Mouse (Mus musculus) hindbrain, embryonic 10.5 days (tissue): ENCODE results near the gene Ifitm10. TPM values are rescaled to one million over a fixed set of nuclear protein-coding genes. Genes with fewer than 3 reads are reported as not detected.
"Not testable (repeated sequence)": the region's sequence is repeated elsewhere in the genome, so short reads cannot be mapped to it uniquely, and the experiment has no call there.

ENCODE experiments used
- DNase-seq: peaks from one replicate; pipeline ENCODE4 v3.0.0-alpha.2; 2017; ENCODE audit warnings: low spot score
- H3K27ac ChIP-seq: fragments of 300-500 bp; sonication (generic); 2 replicates; pipeline ENCODE4 v1.5.1; 2016; ENCODE audit warnings: mild to moderate bottlenecking, moderate library complexity
- H3K27me3 ChIP-seq: fragments of 300-500 bp; sonication (generic); 2 replicates; pipeline ENCODE4 v1.6.1; 2016; ENCODE audit warnings: mild to moderate bottlenecking; ENCODE audit not compliant: poor library complexity, insufficient read depth, severe bottlenecking
- H3K36me3 ChIP-seq: fragments of 300-500 bp; sonication (generic); 2 replicates; pipeline ENCODE4 v1.6.1; 2016; ENCODE audit warnings: mild to moderate bottlenecking, moderate library complexity
- H3K4me1 ChIP-seq: fragments of 300-500 bp; sonication (generic); replicated peaks from 2 replicates; pipeline ENCODE4 v1.6.1; 2016; ENCODE audit warnings: mild to moderate bottlenecking
- H3K4me3 ChIP-seq: fragments of 300-500 bp; sonication (generic); 2 replicates; pipeline ENCODE4 v1.5.1; 2016; ENCODE audit warnings: mild to moderate bottlenecking, moderate library complexity
- H3K9me3 ChIP-seq: fragments of 300-500 bp; sonication (generic); 2 replicates; pipeline ENCODE4 v1.6.1; 2016; ENCODE audit warnings: mild to moderate bottlenecking, moderate library complexity
- WGBS: fragments of 180-500 bp; shearing (Covaris S2); methylation state at CpG from one replicate; pipeline ENCODE4 v1.1.7; 2016; 5-methylcytosine and 5-hydroxymethylcytosine counted together
- polyA plus RNA-seq: library from polyadenylated mRNA; unstranded; fragments of >200 nt; fragmentation: Nextera tagmentation; extraction: Ambion mirVana; gene quantifications from 2 replicates; pipeline ENCODE4 v1.2.1, GENCODE M21; 2016

Gene Ifitm10
- polyA plus RNA-seq, 1 experiment from 2014 or later, result 0.63 TPM

DNA sequence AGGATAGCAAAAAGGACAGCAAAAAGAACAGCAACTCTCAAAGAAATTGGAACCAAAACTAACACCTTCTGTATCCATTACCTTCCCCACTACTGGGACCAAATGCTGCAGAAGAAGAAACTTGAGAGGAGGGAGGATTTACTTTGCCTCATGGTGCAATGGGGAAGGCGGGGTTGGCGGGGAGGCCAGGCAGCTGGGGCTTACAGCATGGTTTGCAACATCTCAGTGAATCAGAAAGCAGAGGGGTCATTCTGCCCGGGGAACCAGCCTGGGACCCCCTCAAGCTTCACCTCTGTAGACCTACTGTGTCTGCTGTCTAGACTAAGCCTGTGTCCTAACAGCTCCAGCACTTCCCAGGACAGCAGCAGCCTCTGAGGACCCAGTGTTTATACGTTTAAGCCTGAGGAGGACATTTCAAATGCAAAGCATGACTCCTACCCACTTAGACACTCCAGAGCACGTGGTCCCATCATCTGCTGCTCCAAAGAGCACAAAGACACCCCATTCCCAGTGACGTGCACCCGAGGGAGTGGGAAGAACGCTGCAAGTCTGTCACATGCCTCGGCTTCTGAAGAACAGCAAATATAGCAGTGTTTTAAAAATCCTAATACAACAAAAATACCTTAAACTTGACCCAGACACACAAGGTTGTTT lies 24.1 kb downstream of the Ifitm10 start:
- 33% methylated on average over 9 of the region's 9 CpGs for WGBS
- no peak for DNase-seq

DNA sequence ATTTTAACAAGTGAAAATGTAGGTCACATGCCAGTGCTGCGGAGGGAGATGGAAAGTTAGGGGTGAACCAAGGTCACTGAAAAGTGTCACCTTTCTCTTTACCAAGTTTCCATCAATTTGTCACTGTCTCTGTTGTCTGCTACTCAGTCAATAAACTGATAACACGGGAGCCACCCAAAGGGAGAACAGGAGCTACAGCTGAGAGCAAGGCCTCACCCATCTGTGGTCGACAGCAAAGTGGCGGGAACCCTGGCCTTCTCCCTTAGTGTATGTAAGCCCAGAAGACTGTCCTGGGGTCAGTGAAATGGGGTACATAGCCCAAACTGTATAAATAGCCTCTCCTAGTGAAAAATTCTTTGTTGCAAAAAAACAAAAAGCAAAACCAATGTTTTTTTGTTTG lies 26.0 kb downstream of the Ifitm10 start:
- no peaks in the 10 kb centered on the region for H3K27me3 ChIP-seq
- H3K9me3 ChIP-seq, result no peaks in the 10 kb centered on the region
- H3K4me1 ChIP-seq, result peaks cover 6% of the 10 kb centered on the region; the same call in 1 of the 2 replicates
- no peak for DNase-seq
- H3K4me3 ChIP-seq, result no peak overlapping the region
- H3K36me3 ChIP-seq, result no peaks in the 10 kb centered on the region
- no peak overlapping the region for H3K27ac ChIP-seq
- WGBS, result 80% methylated on average over 4 of the region's 4 CpGs

More for the DNA sequence above, 24.1 kb downstream of the Ifitm10 start:
- H3K4me3 ChIP-seq, result no peak overlapping the region
- H3K9me3 ChIP-seq, result no peaks in the 10 kb centered on the region
- H3K27me3 ChIP-seq, result no peaks in the 10 kb centered on the region
- peak overlapping the region; percentile 30; the same call in 1 of the 2 replicates for H3K27ac ChIP-seq
- peaks cover 6% of the 10 kb centered on the region; the same call in 1 of the 2 replicates for H3K4me1 ChIP-seq
- no peaks in the 10 kb centered on the region for H3K36me3 ChIP-seq

DNA sequence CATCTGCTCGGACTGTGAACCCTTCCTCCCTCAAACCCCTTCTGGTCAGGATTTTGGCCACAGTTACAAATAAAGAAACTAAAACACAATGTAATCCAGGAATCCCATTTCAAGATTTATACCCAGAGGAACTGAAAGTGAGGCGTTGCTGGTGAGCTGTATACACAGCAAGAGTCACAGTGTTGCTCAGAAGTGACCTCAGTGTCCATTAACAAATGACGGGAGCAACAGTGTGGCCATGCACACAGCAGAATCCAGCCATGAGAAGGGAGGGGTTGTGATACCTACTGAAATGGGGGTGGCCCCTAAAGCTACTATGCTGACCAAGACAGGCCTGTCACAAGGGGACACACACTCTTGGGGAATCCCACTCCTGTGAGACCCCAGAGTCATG lies 31.3 kb downstream of the Ifitm10 start:
- 79% methylated on average over 3 of the region's 3 CpGs for WGBS
- Histone ChIP-seq H3K36me3 (no peaks in the 10 kb centered on the region), H3K27ac (no peak overlapping the region), H3K4me1 (0 out of 2 replicates have a peak, but pooled peaks cover 6% of the 10 kb centered on the region), H3K9me3 (no peaks in the 10 kb centered on the region), H3K27me3 (no peaks in the 10 kb centered on the region; the same call in 1 of the 2 replicates), H3K4me3 (no peak overlapping the region)
- DNase-seq, result no peak

DNA sequence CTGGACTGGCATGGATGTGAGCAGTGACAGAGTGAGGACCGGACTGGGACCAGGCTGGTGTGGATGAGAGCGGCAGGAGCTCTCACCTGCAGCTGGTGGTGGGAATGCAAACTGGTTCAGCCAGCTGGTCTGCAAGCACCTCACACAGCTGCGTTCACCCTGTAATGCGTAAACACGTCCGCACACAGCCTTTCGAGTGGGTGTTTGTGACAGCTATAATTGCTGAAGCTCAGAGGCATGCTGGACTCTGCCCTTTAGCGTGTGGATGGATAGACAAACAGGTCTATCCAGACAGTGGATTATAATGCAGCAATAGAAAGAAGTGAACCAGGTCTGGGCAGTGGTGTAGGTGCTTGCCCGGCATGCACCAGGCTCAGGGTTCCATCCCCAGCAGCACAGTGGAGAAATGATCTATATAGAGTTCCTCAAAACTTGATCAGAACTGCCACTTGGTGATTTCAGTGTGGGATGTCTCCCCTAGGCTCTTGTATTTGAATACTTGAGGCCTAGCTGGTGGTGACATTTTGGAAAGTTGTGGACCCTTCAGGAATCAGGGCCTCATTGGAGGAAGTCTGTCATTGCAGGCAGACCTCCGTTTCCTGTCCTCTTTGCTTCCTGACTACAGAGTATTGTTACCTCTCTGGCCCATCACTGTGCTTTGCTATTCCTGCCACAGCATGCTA lies 31.8 kb downstream of the Ifitm10 start:
- DNase-seq, result no peak
- Histone ChIP-seq H3K4me3 (no peak overlapping the region), H3K4me1 (0 out of 2 replicates have a peak, but pooled peaks cover 6% of the 10 kb centered on the region), H3K27ac (peak overlapping the region; percentile 29; the same call in 1 of the 2 replicates), H3K27me3 (no peaks in the 10 kb centered on the region; the same call in 1 of the 2 replicates), H3K36me3 (no peaks in the 10 kb centered on the region), H3K9me3 (no peaks in the 10 kb centered on the region)
- 81% methylated on average over 10 of the region's 10 CpGs for WGBS

DNA sequence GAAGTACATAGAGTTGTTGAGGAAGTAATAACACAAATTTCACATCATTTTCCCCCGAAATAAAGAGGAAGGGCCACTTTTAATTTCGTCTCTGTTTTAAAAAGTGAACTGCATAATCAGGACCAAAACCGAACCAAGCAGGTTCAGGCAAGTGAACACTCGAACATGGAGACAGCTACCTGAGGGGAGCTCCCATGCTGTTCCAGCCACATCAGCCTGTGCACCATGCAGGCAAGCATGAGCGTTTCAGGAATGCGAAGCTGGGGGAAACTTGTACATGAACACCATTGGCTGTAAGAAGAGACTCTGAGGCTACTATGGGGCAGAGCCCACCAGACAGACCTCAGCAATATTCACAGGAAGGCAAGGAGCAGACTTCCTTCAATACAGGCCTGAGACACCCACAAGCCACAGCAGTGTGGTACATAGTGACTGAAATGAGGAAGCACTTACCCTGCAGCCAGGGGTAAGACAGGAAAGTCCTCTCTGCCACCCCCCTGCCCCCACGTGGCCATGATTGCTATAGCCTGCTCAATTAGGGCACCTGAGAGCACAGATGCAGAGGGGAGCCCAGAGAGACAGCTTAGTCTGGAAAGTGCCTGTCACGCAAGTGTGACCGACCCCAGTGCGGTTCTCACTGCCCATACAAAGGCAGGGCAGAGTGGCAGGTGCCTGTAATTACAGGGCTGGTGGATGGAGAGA lies 33.1 kb downstream of the Ifitm10 start:
- Histone ChIP-seq H3K4me3 (no peak overlapping the region), H3K27me3 (no peaks in the 10 kb centered on the region; the same call in 1 of the 2 replicates), H3K36me3 (no peaks in the 10 kb centered on the region), H3K27ac (0 out of 2 replicates have a peak overlapping the region, but pooled peaks have one; percentile 42), H3K4me1 (0 out of 2 replicates have a peak, but pooled peaks cover 6% of the 10 kb centered on the region), H3K9me3 (no peaks in the 10 kb centered on the region)
- DNase-seq, result no peak
- WGBS, result 61% methylated on average over 10 of the region's 10 CpGs

DNA sequence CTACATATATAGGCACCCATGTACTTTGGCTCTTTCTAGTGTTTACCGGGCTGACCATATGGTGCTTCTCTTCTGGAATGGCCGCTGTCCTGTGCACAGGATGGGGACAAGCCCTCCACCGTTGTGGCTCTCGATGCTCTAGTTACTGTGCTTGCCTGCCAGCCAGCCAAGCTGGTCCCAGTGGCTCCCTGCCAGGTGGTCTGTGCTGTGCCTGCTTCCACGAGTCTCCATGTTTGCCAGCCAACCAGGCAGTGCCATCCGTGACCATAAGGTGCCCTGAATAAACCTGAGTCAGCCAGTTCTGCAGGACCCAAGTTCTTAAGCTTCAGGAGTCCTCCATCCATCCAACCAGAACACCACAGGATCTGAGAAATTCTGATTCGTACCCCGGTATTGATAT lies 38.4 kb downstream of the Ifitm10 start:
- Histone ChIP-seq H3K4me1 (peaks cover 10% of the 10 kb centered on the region; the same call in 1 of the 2 replicates), H3K9me3 (no peaks in the 10 kb centered on the region), H3K4me3 (no peak overlapping the region), H3K27ac (peak overlapping the region; percentile 77), H3K27me3 (no peaks in the 10 kb centered on the region; the same call in 1 of the 2 replicates), H3K36me3 (no peaks in the 10 kb centered on the region)
- 84% methylated on average over 8 of the region's 8 CpGs for WGBS
- no peak for DNase-seq

DNA sequence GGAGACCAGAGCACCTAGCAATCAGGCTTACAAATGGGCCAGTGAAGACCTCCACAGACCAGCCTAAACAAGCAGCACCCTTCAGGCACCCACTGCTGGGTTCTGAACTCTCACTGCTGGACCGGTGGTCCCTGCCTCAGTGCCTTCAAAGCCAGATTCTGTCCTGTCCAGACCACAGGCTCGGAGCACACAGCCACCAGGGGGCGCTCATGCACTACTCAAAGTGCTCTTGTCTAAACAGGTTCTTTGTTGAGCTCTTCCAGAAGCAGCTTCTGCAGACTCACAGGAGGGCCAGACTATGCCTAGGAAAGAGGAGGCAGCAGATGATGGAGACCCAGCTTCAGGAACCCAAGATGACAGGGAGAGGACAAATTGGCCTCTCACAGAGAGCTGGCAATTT lies 39.3 kb downstream of the Ifitm10 start:
- DNase-seq, result peak; percentile 91
- Histone ChIP-seq H3K9me3 (no peaks in the 10 kb centered on the region), H3K4me1 (peaks cover 17% of the 10 kb centered on the region), H3K27ac (peak overlapping the region; percentile 77), H3K36me3 (no peaks in the 10 kb centered on the region), H3K27me3 (no peaks in the 10 kb centered on the region), H3K4me3 (no peak overlapping the region)
- WGBS, result 0% methylated on average over 3 of the region's 3 CpGs

DNA sequence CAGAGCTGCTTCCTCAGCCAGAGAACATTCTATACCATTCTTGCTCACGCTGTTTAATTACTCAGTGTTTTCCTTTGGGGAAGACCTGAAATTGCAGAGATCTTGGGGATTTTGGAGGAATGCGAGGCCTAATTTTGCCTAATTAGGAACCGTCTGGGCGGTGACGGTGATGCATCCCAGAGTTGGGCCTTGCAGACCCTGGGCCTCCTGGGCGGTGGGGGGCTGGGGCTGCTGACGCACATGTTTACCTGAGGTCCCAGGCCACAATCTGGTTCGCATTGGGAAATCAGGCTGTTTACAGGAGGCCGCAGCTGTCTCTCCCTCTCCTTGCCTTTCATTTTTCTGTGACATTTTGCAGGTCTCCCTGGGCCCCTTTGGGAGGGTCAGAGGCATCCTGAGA lies 40.8 kb downstream of the Ifitm10 start:
- WGBS, result 76% methylated on average over 6 of the region's 9 CpGs
- not testable (repeated sequence) for H3K36me3 ChIP-seq, H3K9me3 ChIP-seq, H3K27me3 ChIP-seq, H3K27ac ChIP-seq, H3K4me3 ChIP-seq, DNase-seq
- peaks cover 29% of the 10 kb centered on the region for H3K4me1 ChIP-seq

DNA sequence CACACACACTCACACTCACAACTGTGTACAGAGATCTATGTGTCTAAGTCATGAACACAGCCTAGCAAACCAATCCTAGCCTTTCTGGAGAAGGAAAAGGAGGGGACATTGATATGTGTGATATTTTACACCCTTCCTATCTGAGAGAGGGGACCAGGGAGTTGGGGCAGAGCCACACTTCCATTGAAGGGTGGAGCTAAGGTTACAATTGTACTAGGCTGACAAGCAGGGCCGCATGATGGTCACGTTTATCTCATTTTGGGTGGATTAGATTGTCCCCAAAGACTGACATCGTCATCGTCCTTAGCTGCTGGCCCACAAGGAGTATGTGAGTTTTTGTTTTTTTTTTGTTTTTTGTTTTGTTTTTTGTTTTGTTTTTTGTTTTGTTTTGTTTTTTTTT lies 42.3 kb downstream of the Ifitm10 start:
- H3K36me3 ChIP-seq, result no peaks in the 10 kb centered on the region
- WGBS, result 84% methylated on average over 4 of the region's 4 CpGs
- H3K9me3 ChIP-seq, result no peaks in the 10 kb centered on the region
- H3K4me1 ChIP-seq, result peaks cover 32% of the 10 kb centered on the region
- no peak overlapping the region for H3K27ac ChIP-seq
- no peak overlapping the region for H3K4me3 ChIP-seq
- H3K27me3 ChIP-seq, result no peaks in the 10 kb centered on the region
- DNase-seq, result no peak

DNA sequence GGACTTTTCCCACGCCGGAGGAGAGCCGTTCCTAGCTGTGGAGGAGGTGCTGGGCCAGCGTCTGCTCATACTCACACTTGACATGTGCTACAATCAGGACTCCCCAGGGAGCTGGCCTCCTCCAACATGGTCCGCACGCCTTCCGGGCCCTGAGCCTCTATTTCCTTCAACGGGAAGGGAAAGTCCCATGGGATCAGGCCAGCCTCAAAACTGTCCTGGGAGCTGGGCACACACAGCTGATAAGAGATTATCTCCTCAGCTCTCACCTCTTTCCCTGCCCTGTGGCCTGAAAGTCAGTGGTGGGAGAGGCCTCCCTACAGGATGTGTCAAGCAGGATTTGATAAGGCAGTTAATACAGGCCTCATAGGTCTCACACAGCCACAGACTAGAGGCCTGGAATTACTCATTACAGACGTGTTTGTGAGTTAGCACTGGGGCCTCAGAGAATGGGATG lies 43.3 kb downstream of the Ifitm10 start:
- H3K4me3 ChIP-seq, result no peak overlapping the region
- whole genome bisulfite sequencing, result 66% methylated on average over 9 of the region's 9 CpGs
- no peak for DNase-seq
- H3K9me3 ChIP-seq, result no peaks in the 10 kb centered on the region
- 0 out of 2 replicates have a peak overlapping the region, but pooled peaks have one; percentile 18 for H3K27ac ChIP-seq
- H3K27me3 ChIP-seq, result no peaks in the 10 kb centered on the region
- H3K36me3 ChIP-seq, result no peaks in the 10 kb centered on the region
- H3K4me1 ChIP-seq, result peaks cover 32% of the 10 kb centered on the region

DNA sequence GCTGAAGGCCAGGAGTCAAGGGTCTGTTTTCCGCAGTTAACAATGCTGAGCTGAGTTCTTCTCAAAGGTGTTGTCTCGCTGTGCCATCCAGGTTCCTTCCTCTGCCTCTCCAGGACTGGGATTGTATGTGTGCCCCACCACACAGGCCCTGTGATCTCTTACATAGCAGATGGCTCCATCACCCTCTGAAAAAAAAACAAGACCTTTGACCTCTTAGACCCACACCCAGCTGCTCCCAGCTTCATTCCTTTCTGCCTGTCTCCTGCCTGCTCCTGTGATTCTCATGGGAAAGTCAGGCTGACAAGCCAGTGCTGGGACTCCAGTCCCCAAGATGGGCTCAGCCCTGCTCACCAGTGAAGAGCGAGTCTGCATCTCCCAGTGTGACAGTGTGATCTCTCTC lies 45.0 kb downstream of the Ifitm10 start:
- peak; percentile 43 for DNase-seq

DNA sequence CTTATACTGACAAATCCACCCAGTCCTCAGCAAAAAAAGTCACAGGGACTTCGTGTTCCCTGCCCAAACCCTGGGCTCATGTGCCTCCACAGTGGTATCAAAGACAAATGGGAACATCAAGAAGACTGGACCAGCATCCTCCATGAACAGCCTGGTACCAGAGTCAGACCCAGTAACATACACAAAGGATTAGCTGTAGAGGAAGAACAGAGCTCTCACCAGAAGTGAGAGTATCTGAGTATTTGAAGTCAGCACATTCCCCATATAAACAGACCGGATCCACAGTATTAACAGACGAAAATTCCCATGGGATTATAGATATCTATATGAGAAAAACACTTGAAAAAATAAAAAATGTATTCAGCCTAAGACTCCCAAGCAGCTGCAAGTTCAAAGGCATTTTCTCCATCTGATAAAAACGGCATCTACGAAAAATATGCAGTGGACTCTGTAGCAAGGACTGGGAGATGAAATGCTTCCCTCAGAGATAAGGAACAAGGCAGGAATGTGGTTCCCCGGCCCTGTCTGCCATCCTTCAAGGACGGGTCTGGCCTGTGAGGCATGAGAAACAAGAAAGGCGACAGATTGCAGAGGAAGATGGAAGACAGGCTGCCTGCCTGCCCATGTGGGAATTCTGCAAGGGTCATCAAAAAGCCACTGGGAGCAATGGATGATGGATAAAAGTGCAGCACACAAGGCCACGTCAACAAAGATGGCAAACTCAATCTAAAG lies 46.7 kb downstream of the Ifitm10 start:
- Histone ChIP-seq H3K36me3 (no peaks in the 10 kb centered on the region), H3K27me3 (no peaks in the 10 kb centered on the region), H3K27ac (peak overlapping the region; percentile 43; the same call in 1 of the 2 replicates), H3K9me3 (no peaks in the 10 kb centered on the region), H3K4me1 (peaks cover 28% of the 10 kb centered on the region), H3K4me3 (no peak overlapping the region)
- no peak for DNase-seq
- WGBS, result 69% methylated on average over 9 of the region's 9 CpGs

More for the DNA sequence above, 45.0 kb downstream of the Ifitm10 start:
- H3K27ac ChIP-seq, result peak overlapping the region; percentile 68
- H3K9me3 ChIP-seq, result no peaks in the 10 kb centered on the region
- H3K4me3 ChIP-seq, result no peak overlapping the region
- H3K4me1 ChIP-seq, result peaks cover 25% of the 10 kb centered on the region
- H3K36me3 ChIP-seq, result no peaks in the 10 kb centered on the region
- H3K27me3 ChIP-seq, result no peaks in the 10 kb centered on the region
- WGBS, result 46% methylated on average over 3 of the region's 3 CpGs
